Mouse (Mus musculus): ENCODE data around the gene Lfng. TPM values are rescaled to one million over a fixed set of nuclear protein-coding genes. Genes with fewer than 3 reads are reported as not detected.

Lfng gene
- polyA plus RNA-seq (2015; fragmentation: Nextera tagmentation; extraction: Ambion mirVana), result 16.9 and 19.7 TPM in 2 replicates

- WGBS, result under 1% methylated on average over 91 of the region's 91 CpGs
- no peaks in the 10 kb centered on the region for H3K9me3 ChIP-seq
- peak within 1 kb of the TSS; percentile 63 for H3K27ac ChIP-seq
These were observed at the start of gene Lfng for GRCm38 (mm10) chr5:140607001-140607835. Lfng (plus strand) TSS chr5:140607320.

GRCm38 (mm10) chr5:140562601-140563000 is 44.5 kb upstream of the Lfng start:
- H3K27me3 ChIP-seq, result no peaks in the 10 kb centered on the region
- no peak overlapping the region for H3K4me2 ChIP-seq
- WGBS, result 76% methylated on average over 9 of the region's 9 CpGs
- H3K4me1 ChIP-seq, result peaks cover 39% of the 10 kb centered on the region
- no peak overlapping the region for H3K9ac ChIP-seq
- H3K4me3 ChIP-seq, result no peak overlapping the region
- no peaks in the 10 kb centered on the region for H3K9me3 ChIP-seq
- H3K36me3 ChIP-seq, result no peaks in the 10 kb centered on the region
- ATAC-seq (ENCODE audit: insufficient number of reproducible peaks, low FRiP score, low TSS enrichment, low read depth), result no peak
- no peak overlapping the region for H3K27ac ChIP-seq

More at GRCm38 (mm10) chr5:140607001-140607835, at the start of gene Lfng:
- peaks cover 51% of the 10 kb centered on the region for H3K27me3 ChIP-seq
- peak within 1 kb of the TSS; percentile 91 for H3K4me2 ChIP-seq
- H3K4me3 ChIP-seq, result peak within 1 kb of the TSS; percentile 57
- H3K4me1 ChIP-seq, result peaks cover 72% of the 10 kb centered on the region
- peak; percentile 53; the same call in 1 of the 2 replicates for ATAC-seq (ENCODE audit: insufficient number of reproducible peaks, low FRiP score, low TSS enrichment, low read depth)
- H3K9ac ChIP-seq, result peak within 1 kb of the TSS; percentile 48
- H3K36me3 ChIP-seq, result peaks cover 1% of the 10 kb centered on the region; the same call in 1 of the 2 replicates

- no peak within 1 kb of the TSS for H3K27ac ChIP-seq
- no peaks in the 10 kb centered on the region for H3K27me3 ChIP-seq
- H3K4me1 ChIP-seq, result peaks cover 54% of the 10 kb centered on the region
- H3K4me3 ChIP-seq, result no peak within 1 kb of the TSS
- H3K4me2 ChIP-seq, result no peak within 1 kb of the TSS
- H3K9me3 ChIP-seq, result no peaks in the 10 kb centered on the region
- H3K9ac ChIP-seq, result no peak within 1 kb of the TSS
- WGBS, result 78% methylated on average over 4 of the region's 4 CpGs
- H3K36me3 ChIP-seq, result no peaks in the 10 kb centered on the region
- no peak for ATAC-seq (ENCODE audit: insufficient number of reproducible peaks, low FRiP score, low TSS enrichment, low read depth)
These were observed 42.2 kb upstream of the Lfng start, which contains the start of gene Grifin for GRCm38 (mm10) chr5:140564896-140565295. Grifin (minus strand) TSS chr5:140565071.

- Histone ChIP-seq H3K27me3 (no peaks in the 10 kb centered on the region), H3K36me3 (no peaks in the 10 kb centered on the region), H3K9me3 (no peaks in the 10 kb centered on the region), H3K9ac (no peak overlapping the region), H3K4me2 (no peak overlapping the region), H3K4me3 (no peak overlapping the region), H3K4me1 (peaks cover 54% of the 10 kb centered on the region), H3K27ac (no peak overlapping the region)
- 0 out of 2 replicates have a peak, but pooled peaks have one; percentile 7 for ATAC-seq (ENCODE audit: insufficient number of reproducible peaks, low FRiP score, low TSS enrichment, low read depth)
- WGBS, result 39% methylated on average over 5 of the region's 5 CpGs
These were observed 41.7 kb upstream of the Lfng start for GRCm38 (mm10) chr5:140565451-140565850.

- H3K27me3 ChIP-seq, result no peaks in the 10 kb centered on the region
- no peaks in the 10 kb centered on the region for H3K36me3 ChIP-seq
- no peak overlapping the region for H3K4me3 ChIP-seq
- H3K9me3 ChIP-seq, result no peaks in the 10 kb centered on the region
- ATAC-seq (ENCODE audit: insufficient number of reproducible peaks, low FRiP score, low TSS enrichment, low read depth), result no peak
- H3K4me2 ChIP-seq, result no peak overlapping the region
- H3K9ac ChIP-seq, result no peak overlapping the region
- H3K4me1 ChIP-seq, result peaks cover 54% of the 10 kb centered on the region
- H3K27ac ChIP-seq, result no peak overlapping the region
- 71% methylated on average over 6 of the region's 6 CpGs for WGBS
These were observed 41.3 kb upstream of the Lfng start for GRCm38 (mm10) chr5:140565856-140566255.

GRCm38 (mm10) chr5:140566271-140566670 is 40.8 kb upstream of the Lfng start:
- 75% methylated on average over 4 of the region's 4 CpGs for WGBS
- ATAC-seq (ENCODE audit: insufficient number of reproducible peaks, low FRiP score, low TSS enrichment, low read depth), result no peak

GRCm38 (mm10) chr5:140567321-140567720 is 39.8 kb upstream of the Lfng start:
- peaks cover 60% of the 10 kb centered on the region for H3K4me1 ChIP-seq
- H3K36me3 ChIP-seq, result no peaks in the 10 kb centered on the region
- no peak overlapping the region for H3K4me2 ChIP-seq
- no peaks in the 10 kb centered on the region for H3K9me3 ChIP-seq
- H3K9ac ChIP-seq, result no peak overlapping the region
- no peaks in the 10 kb centered on the region for H3K27me3 ChIP-seq
- no peak overlapping the region for H3K4me3 ChIP-seq
- WGBS, result 31% methylated on average over 11 of the region's 11 CpGs
- peak overlapping the region; percentile 8; the same call in 1 of the 2 replicates for H3K27ac ChIP-seq
- peak; percentile 57; the same call in 1 of the 2 replicates for ATAC-seq (ENCODE audit: insufficient number of reproducible peaks, low FRiP score, low TSS enrichment, low read depth)

More at GRCm38 (mm10) chr5:140566271-140566670, 40.8 kb upstream of the Lfng start:
- H3K4me1 ChIP-seq, result peaks cover 54% of the 10 kb centered on the region
- H3K9ac ChIP-seq, result no peak overlapping the region
- no peak overlapping the region for H3K27ac ChIP-seq
- no peaks in the 10 kb centered on the region for H3K27me3 ChIP-seq
- no peak overlapping the region for H3K4me3 ChIP-seq
- H3K36me3 ChIP-seq, result no peaks in the 10 kb centered on the region
- no peak overlapping the region for H3K4me2 ChIP-seq
- H3K9me3 ChIP-seq, result no peaks in the 10 kb centered on the region

GRCm38 (mm10) chr5:140567751-140568150 is 39.4 kb upstream of the Lfng start:
- Histone ChIP-seq H3K27me3 (no peaks in the 10 kb centered on the region), H3K4me2 (no peak overlapping the region), H3K4me1 (peaks cover 63% of the 10 kb centered on the region), H3K9ac (no peak overlapping the region), H3K36me3 (no peaks in the 10 kb centered on the region), H3K27ac (peak overlapping the region; percentile 22; the same call in 1 of the 2 replicates), H3K9me3 (no peaks in the 10 kb centered on the region), H3K4me3 (no peak overlapping the region)
- ATAC-seq (ENCODE audit: insufficient number of reproducible peaks, low FRiP score, low TSS enrichment, low read depth), result no peak
- WGBS, result 90% methylated on average over 5 of the region's 5 CpGs

GRCm38 (mm10) chr5:140568321-140568970 is 38.7 kb upstream of the Lfng start:
- peaks cover 60% of the 10 kb centered on the region for H3K4me1 ChIP-seq
- 0 out of 2 replicates have a peak overlapping the region, but pooled peaks have one; percentile 7 for H3K4me2 ChIP-seq
- peak overlapping the region; percentile 57; the same call in 1 of the 2 replicates for H3K27ac ChIP-seq
- ATAC-seq (ENCODE audit: insufficient number of reproducible peaks, low FRiP score, low TSS enrichment, low read depth), result no peak
- H3K36me3 ChIP-seq, result no peaks in the 10 kb centered on the region
- no peak overlapping the region for H3K9ac ChIP-seq
- WGBS, result 14% methylated on average over 10 of the region's 10 CpGs
- H3K27me3 ChIP-seq, result no peaks in the 10 kb centered on the region
- H3K9me3 ChIP-seq, result no peaks in the 10 kb centered on the region
- no peak overlapping the region for H3K4me3 ChIP-seq

GRCm38 (mm10) chr5:140569032-140569595 is 38.0 kb upstream of the Lfng start:
- Histone ChIP-seq H3K27ac (no peak overlapping the region), H3K36me3 (no peaks in the 10 kb centered on the region), H3K9ac (no peak overlapping the region), H3K4me1 (peaks cover 57% of the 10 kb centered on the region), H3K27me3 (no peaks in the 10 kb centered on the region), H3K4me2 (no peak overlapping the region), H3K4me3 (no peak overlapping the region), H3K9me3 (no peaks in the 10 kb centered on the region)
- no peak for ATAC-seq (ENCODE audit: insufficient number of reproducible peaks, low FRiP score, low TSS enrichment, low read depth)
- 75% methylated on average over 16 of the region's 16 CpGs for WGBS

GRCm38 (mm10) chr5:140570223-140570870 is 36.8 kb upstream of the Lfng start:
- H3K36me3 ChIP-seq, result no peaks in the 10 kb centered on the region
- H3K27me3 ChIP-seq, result no peaks in the 10 kb centered on the region
- H3K9me3 ChIP-seq, result no peaks in the 10 kb centered on the region
- H3K4me1 ChIP-seq, result peaks cover 49% of the 10 kb centered on the region
- no peak overlapping the region for H3K4me2 ChIP-seq
- 84% methylated on average over 13 of the region's 13 CpGs for WGBS
- no peak overlapping the region for H3K27ac ChIP-seq
- no peak overlapping the region for H3K9ac ChIP-seq
- no peak overlapping the region for H3K4me3 ChIP-seq
- no peak for ATAC-seq (ENCODE audit: insufficient number of reproducible peaks, low FRiP score, low TSS enrichment, low read depth)
